Mouse (Mus musculus) stomach, embryonic 15.5 days (tissue): ENCODE results near the gene Grin2c. TPM values are rescaled to one million over a fixed set of nuclear protein-coding genes. Genes with fewer than 3 reads are reported as not detected.
A peak's percentile ranks its signal among the peaks of the same experiment; 100 is the strongest.

Experiments
- ATAC-seq: fragments of 200-750 bp; cut with Nextera tagmentation; 2 replicates; pipeline ENCODE4 v1.8.0; 2017; ENCODE audit warnings: low read depth, moderate number of reproducible peaks, moderate TSS enrichment; ENCODE audit not compliant: insufficient read depth, low FRiP score
- H3K27ac ChIP-seq: fragments of 300-500 bp; sonication (generic); 2 replicates; pipeline ENCODE4 v1.5.1; 2015; ENCODE audit warnings: mild to moderate bottlenecking, inconsistent platforms
- H3K27me3 ChIP-seq: fragments of 300-500 bp; sonication (generic); replicated peaks from 2 replicates; pipeline ENCODE4 v1.6.1; 2015; ENCODE audit warnings: inconsistent platforms
- H3K36me3 ChIP-seq: fragments of 300-500 bp; sonication (generic); 2 replicates; pipeline ENCODE4 v1.6.1; 2015; ENCODE audit warnings: inconsistent platforms
- H3K4me1 ChIP-seq: fragments of 300-500 bp; sonication (generic); 2 replicates; pipeline ENCODE4 v1.6.1; 2015; ENCODE audit warnings: inconsistent platforms
- H3K4me2 ChIP-seq: fragments of 300-500 bp; sonication (generic); 2 replicates; pipeline ENCODE4 v1.6.1; 2015; ENCODE audit warnings: mild to moderate bottlenecking, inconsistent platforms
- H3K4me3 ChIP-seq: fragments of 300-500 bp; sonication (generic); replicated peaks from 2 replicates; pipeline ENCODE4 v1.5.1; 2015; ENCODE audit warnings: inconsistent platforms
- H3K9ac ChIP-seq: fragments of 300-500 bp; sonication (generic); 2 replicates; pipeline ENCODE4 v1.6.1; 2015; ENCODE audit warnings: inconsistent platforms
- H3K9me3 ChIP-seq: fragments of 300-500 bp; sonication (generic); 2 replicates; pipeline ENCODE4 v1.6.1; 2016; ENCODE audit warnings: inconsistent platforms
- WGBS: fragments of 180-500 bp; shearing (Covaris S2); methylation state at CpG from one replicate; pipeline ENCODE4 v1.1.7; 2015; 5-methylcytosine and 5-hydroxymethylcytosine counted together
- polyA plus RNA-seq: library from polyadenylated mRNA; unstranded; fragments of >200 nt; fragmentation: Nextera tagmentation; extraction: Ambion mirVana; gene quantifications from 2 replicates; pipeline ENCODE4 v1.2.1, GENCODE M21; 2015

Grin2c gene
- polyA plus RNA-seq, 1 experiment from 2014 or later: 0.12 TPM

DNA sequence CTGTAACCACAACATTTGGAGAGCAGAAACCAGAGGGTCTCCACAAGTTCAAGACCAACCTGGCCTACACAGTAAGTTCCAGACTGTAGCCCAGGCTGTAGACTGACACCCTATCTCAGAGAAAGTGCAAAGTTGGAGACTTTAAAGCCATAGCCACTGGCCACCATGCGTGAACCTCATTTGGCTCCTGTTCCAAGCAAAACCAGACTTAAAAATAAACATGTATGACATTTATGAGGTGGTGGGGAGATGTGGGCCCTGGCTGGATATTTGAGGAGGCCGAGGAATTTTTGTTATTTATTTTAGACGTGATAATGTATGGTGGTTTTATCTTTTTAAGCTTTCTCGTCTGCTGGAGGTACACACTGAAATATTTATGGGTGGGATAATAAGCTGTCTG is 7.9 kb downstream of the Grin2c start:
- H3K9ac ChIP-seq: no peak overlapping the region
- no peaks in the 10 kb centered on the region for H3K9me3 ChIP-seq
- peaks cover 74% of the 10 kb centered on the region for H3K27me3 ChIP-seq
- peaks cover 9% of the 10 kb centered on the region; the same call in 1 of the 2 replicates for H3K4me1 ChIP-seq
- ATAC-seq: no peak
- H3K27ac ChIP-seq: no peak overlapping the region
- no peak overlapping the region for H3K4me3 ChIP-seq
- H3K36me3 ChIP-seq: no peaks in the 10 kb centered on the region
- WGBS: 24% methylated on average over 4 of the region's 4 CpGs
- no peak overlapping the region for H3K4me2 ChIP-seq

DNA sequence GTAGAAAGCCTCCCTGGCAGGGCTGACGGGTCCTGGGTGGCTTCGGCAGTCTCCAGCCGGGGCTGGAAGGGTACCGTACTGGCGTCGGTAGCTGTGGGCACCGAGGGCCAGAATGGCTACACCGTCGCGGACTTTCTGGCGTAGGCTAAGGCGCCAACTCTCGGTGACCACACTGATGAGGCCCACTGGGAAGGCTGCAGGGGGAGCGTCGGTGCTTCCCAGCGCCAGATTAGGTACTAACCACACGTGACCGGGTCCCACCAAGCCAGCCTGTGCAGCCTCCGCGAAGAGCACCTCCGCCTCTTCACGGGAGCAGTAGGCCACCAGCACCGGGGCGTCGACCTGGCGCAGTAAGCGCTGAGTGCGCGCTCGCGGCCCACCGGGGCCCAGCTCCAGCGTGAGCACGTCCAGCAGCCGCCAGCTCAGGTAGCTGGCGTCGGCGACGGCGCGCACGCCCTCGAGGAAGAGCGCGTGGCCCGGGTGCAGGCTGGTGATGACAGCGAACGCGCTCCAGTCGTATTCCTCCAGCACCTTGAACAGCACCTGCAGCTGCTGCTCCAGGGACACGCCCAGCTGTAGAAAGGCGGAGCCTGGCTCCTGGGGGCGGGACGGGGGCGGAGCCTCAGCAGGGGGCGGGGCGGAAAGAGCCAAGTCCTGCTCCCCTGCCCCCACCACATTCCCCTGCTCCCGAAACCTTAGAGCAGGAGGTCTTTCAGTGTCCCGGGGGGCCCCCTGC is 9.1 kb downstream of the Grin2c start:
- Histone ChIP-seq H3K9me3 (no peaks in the 10 kb centered on the region), H3K27ac (no peak overlapping the region), H3K27me3 (peaks cover 73% of the 10 kb centered on the region), H3K4me3 (0 out of 2 replicates have a peak overlapping the region, but pooled peaks have one; percentile 6), H3K4me2 (peak overlapping the region; percentile 38; the same call in 1 of the 2 replicates), H3K36me3 (no peaks in the 10 kb centered on the region), H3K9ac (no peak overlapping the region), H3K4me1 (peaks cover 9% of the 10 kb centered on the region; the same call in 1 of the 2 replicates)
- WGBS: 17% methylated on average over 59 of the region's 59 CpGs
- ATAC-seq: no peak; the same call in 1 of the 2 replicates

DNA sequence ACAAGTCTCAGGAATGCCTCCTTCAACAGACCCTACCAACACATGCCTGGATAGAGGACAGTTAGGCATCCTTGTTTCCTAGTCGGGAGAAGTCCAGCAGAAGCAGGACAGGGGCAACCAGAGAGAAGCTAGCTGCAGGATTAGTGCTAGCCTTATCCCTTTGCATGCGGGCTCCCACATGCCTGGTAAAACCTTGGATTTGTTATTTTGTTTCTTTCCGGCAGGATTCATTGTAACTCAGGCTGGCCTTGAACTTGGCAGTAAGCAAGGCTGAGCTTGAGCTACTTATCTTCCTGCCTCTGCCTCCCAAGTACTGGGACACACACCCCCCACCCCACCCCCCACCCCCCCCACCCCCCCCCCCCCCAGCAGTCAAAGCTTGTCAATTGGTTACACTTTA is 15.8 kb downstream of the Grin2c start:
- WGBS: 71% methylated on average over 3 of the region's 3 CpGs
- no peak overlapping the region for H3K9ac ChIP-seq
- no peak overlapping the region for H3K27ac ChIP-seq
- peaks cover 78% of the 10 kb centered on the region for H3K27me3 ChIP-seq
- H3K36me3 ChIP-seq: no peaks in the 10 kb centered on the region
- H3K4me1 ChIP-seq: peaks cover 8% of the 10 kb centered on the region
- H3K4me2 ChIP-seq: no peak overlapping the region
- no peak overlapping the region for H3K4me3 ChIP-seq
- no peak for ATAC-seq
- H3K9me3 ChIP-seq: no peaks in the 10 kb centered on the region

DNA sequence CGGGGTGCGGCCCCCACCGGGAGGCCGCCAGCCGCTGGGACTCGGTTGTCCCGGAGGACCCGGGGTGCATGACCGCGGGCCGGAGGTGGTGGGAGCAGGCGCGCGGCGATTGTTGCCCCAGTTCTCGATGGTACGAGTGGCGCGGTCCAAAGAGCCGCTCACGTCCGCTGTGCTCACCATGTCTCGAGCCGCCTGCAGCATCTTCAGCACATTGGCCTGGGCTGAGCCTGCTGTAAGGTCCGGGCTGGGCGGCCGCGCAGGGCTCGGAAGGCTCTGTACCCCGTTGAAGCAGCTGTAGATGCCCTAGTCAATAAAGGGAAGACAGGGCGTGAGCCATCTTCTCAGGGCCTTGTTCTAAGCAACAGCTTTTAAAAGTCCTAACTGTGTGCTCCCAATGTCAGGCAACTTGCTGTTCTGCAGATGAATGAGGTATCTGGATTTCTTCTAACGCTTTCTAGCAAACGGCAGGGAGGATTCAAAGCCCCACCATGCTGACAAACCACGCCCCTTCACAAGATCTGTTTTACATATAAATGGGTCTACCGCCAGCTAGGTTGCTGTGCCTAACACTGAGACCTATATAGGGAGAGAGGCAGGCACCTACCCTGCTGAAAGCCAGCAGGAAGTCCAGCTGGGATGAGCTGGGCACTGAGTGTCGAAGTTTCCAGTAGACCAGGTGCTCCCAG is 16.5 kb downstream of the Grin2c start:
- Histone ChIP-seq H3K36me3 (no peaks in the 10 kb centered on the region), H3K4me1 (peaks cover 8% of the 10 kb centered on the region), H3K27ac (no peak overlapping the region), H3K4me3 (peak overlapping the region; percentile 36), H3K27me3 (peaks cover 75% of the 10 kb centered on the region), H3K9ac (no peak overlapping the region), H3K4me2 (peak overlapping the region; percentile 66), H3K9me3 (no peaks in the 10 kb centered on the region)
- 4% methylated on average over 36 of the region's 36 CpGs for WGBS
- no peak for ATAC-seq

DNA sequence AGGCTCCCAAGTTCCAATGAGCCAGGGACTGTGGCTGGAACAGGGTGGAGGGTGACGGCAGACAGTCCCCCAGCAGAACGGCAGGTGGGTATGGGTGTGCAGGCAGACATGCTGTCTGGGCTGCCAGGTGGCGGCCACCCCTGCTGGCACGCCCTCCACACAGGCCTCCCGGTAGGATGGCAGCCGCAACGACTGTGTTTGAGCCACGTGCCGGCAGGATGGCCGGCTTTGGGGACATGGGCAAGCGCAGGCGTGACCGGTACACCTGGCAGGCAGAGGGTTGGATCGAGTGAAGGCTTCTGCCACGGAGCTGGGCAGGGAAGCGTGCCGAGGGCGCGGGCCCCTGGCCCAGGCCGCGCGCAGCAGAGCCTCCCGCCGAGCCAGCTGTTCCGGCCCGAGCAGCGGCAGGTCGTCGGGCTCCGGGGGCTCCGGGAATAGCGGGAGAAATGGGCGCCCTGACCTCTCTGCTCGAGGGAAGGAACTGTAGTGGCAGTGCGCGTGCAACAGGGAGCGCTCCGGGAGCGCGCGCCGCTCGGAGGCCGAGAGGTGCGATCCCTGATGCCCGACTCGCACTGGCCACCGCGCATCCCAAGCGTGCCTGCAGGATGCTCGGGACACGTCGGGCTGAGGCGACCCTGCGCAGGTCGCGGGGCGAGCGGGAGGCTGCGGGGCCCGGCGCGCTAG is 17.2 kb downstream of the Grin2c start:
- no peak for ATAC-seq
- WGBS: 3% methylated on average over 63 of the region's 63 CpGs
- Histone ChIP-seq H3K36me3 (no peaks in the 10 kb centered on the region), H3K9ac (no peak overlapping the region), H3K27me3 (peaks cover 73% of the 10 kb centered on the region), H3K9me3 (no peaks in the 10 kb centered on the region), H3K4me3 (peak overlapping the region; percentile 36), H3K27ac (no peak overlapping the region), H3K4me2 (peak overlapping the region; percentile 66), H3K4me1 (peaks cover 8% of the 10 kb centered on the region)

DNA sequence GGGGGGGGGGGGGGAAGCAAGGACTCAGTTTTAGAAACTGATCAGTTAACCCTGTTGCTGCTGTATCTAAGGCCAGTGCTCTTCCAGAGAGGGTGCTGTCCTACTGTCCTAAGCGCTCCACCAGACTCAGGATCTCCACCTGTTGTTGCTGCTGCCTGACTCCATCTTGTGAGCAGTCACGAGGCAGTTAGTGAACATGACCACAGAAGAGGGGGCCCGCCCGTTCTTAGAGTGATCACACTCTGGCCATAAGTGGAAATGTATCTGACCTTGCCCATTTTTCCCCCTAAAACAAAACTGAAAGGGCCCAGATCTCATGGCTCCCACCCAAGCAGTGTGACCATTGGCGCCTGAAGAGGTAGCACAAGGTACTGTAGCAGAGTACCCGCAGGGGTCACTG is 19.1 kb downstream of the Grin2c start:
- Histone ChIP-seq H3K27me3 (peaks cover 65% of the 10 kb centered on the region), H3K9ac (no peak overlapping the region), H3K4me2 (no peak overlapping the region), H3K4me1 (peaks cover 8% of the 10 kb centered on the region), H3K36me3 (no peaks in the 10 kb centered on the region), H3K4me3 (no peak overlapping the region), H3K9me3 (no peaks in the 10 kb centered on the region), H3K27ac (no peak overlapping the region)
- ATAC-seq: no peak
- 59% methylated on average over 6 of the region's 6 CpGs for WGBS

DNA sequence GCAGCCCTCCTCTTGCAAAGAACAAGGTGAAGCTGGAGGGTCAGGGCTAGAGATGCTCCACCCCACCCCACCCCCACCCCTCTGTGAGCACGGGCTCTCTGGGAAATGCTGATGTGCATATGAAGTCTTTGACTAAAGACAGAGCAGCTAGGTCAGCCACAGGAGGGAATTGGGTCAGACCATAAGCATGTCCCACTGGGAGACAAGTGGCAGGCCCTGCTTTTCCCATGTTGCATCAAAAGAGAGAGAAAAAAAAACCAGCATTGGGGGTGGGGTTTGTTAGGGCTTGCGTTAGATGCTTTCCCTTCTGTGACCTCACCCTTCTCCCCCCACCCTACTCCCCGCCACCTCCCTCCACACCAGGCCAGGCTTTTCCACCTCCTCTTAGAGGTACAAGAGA is 19.8 kb downstream of the Grin2c start:
- 10% methylated on average over 3 of the region's 3 CpGs for WGBS
- no peak overlapping the region for H3K4me3 ChIP-seq
- H3K9me3 ChIP-seq: no peaks in the 10 kb centered on the region
- H3K9ac ChIP-seq: no peak overlapping the region
- no peak overlapping the region for H3K27ac ChIP-seq
- no peak overlapping the region for H3K4me2 ChIP-seq
- no peak for ATAC-seq
- H3K27me3 ChIP-seq: peaks cover 58% of the 10 kb centered on the region
- H3K4me1 ChIP-seq: peaks cover 8% of the 10 kb centered on the region
- no peaks in the 10 kb centered on the region for H3K36me3 ChIP-seq

DNA sequence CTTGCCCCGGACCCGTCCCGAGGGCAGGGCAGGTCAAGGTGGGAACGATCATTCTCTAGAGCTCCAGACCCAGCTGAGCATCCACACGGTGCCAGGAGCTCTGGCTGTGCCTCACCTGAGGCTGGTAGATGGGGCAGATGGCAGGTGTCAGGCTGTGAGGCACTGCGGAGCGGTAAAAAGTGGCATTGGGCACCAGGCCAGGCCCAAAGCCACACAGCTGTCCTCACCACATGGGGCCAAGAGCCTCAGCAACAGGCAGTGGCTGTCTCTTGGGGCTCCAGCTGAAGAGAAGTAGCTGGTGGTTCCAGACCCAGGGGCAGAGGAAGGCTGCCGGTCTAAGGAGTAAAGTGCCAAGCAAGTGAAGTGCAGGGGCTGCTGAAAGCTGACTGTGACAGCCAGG is 20.7 kb downstream of the Grin2c start:
- Histone ChIP-seq H3K4me3 (no peak overlapping the region), H3K27ac (no peak overlapping the region), H3K4me2 (no peak overlapping the region), H3K4me1 (peaks cover 8% of the 10 kb centered on the region), H3K27me3 (peaks cover 52% of the 10 kb centered on the region), H3K36me3 (no peaks in the 10 kb centered on the region), H3K9ac (no peak overlapping the region), H3K9me3 (no peaks in the 10 kb centered on the region)
- WGBS: 68% methylated on average over 8 of the region's 8 CpGs
- ATAC-seq: no peak

DNA sequence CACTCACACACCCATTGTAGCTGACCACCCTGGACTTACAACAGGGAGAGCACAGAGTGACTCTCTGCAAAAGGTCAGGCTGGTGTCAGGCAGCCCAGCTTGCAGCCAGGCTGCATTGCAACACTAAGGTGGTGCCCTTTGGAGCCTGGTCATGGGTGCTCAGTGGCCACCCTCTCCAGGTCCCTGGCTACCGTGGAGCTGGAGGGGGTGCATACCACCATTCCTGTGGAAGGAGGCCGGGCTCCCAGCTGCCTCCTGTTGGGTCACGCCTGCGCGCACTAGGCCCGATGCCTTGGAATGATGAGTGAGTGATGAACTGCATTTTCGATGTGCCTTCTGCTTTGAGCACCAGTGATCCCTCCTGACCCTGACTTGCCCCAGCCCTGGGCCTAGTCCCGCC is 22.2 kb downstream of the Grin2c start:
- H3K9ac ChIP-seq: no peak overlapping the region
- peaks cover under 1% of the 10 kb centered on the region; the same call in 1 of the 2 replicates for H3K4me1 ChIP-seq
- H3K36me3 ChIP-seq: no peaks in the 10 kb centered on the region
- no peak overlapping the region for H3K4me3 ChIP-seq
- WGBS: 82% methylated on average over 8 of the region's 8 CpGs
- H3K4me2 ChIP-seq: no peak overlapping the region
- no peak overlapping the region for H3K27ac ChIP-seq
- H3K27me3 ChIP-seq: peaks cover 37% of the 10 kb centered on the region
- ATAC-seq: no peak
- no peaks in the 10 kb centered on the region for H3K9me3 ChIP-seq

DNA sequence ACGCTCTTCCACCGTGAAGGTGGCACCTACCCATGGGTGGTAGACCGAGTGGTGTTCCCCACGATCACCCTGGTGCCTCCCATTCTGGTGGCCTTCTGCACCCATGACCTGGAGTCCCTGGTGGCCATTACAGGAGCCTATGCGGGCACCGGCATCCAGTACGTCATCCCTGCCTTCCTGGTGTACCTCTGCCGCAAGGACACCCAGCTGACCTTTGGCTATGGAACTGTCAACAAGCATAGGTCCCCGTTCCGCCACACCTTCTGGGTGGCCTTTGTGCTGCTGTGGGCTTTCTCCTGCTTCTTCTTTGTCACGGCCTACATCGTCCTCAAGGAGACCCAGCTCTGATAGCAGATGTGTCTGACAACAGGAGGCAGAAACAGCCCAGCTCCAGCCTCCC is 23.3 kb downstream of the Grin2c start:
- peaks cover 27% of the 10 kb centered on the region for H3K27me3 ChIP-seq
- no peak overlapping the region for H3K9ac ChIP-seq
- H3K4me1 ChIP-seq: no peaks in the 10 kb centered on the region
- H3K27ac ChIP-seq: no peak overlapping the region
- 87% methylated on average over 12 of the region's 12 CpGs for WGBS
- H3K4me3 ChIP-seq: no peak overlapping the region
- H3K36me3 ChIP-seq: no peaks in the 10 kb centered on the region
- no peak overlapping the region for H3K4me2 ChIP-seq
- H3K9me3 ChIP-seq: no peaks in the 10 kb centered on the region
- ATAC-seq: no peak

DNA sequence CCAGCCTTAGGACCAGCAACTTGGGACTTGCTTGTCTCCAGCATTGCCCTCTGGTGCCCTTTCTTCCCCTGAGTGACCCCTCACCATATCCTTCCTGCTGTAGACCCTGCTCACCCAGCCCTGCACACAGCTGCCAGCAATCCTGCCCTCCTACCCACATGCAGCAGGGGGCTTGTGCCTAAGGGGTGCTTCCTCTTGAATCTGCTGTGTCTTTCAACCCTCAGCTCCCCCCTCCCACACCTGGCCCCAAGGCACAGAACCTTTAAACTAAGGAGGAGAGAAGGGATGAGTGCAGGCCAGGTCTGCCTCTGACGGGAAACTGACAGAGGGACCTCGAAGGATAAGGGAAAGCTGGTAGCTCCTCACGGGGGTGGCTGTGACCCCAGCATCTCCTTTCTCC is 24.3 kb downstream of the Grin2c start:
- Histone ChIP-seq H3K9ac (no peak overlapping the region), H3K4me2 (no peak overlapping the region), H3K4me1 (no peaks in the 10 kb centered on the region), H3K4me3 (no peak overlapping the region), H3K9me3 (no peaks in the 10 kb centered on the region), H3K27ac (no peak overlapping the region), H3K27me3 (peaks cover 16% of the 10 kb centered on the region), H3K36me3 (no peaks in the 10 kb centered on the region)
- no peak for ATAC-seq
- 73% methylated on average over 3 of the region's 3 CpGs for WGBS

DNA sequence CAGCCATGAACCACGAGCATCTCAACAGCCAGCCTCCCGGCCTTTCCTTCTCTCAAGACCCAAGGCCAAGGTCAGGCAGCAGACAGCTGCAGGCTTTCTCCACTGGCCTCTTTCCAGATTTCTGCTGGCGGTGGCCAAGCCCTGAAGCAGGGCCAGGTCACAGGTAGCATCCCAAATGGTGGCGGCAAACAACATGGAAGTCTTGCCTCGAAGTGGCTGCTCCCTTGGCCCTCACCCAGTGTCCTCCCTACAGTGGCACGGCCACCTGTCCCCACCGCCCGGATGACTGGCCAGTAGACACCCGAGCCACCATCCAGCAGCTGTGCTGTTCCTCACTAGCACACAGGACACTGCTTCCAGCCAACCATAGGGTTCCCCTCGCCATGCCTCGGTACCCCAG is 25.6 kb downstream of the Grin2c start:
- H3K9ac ChIP-seq: no peak overlapping the region
- no peak overlapping the region for H3K4me2 ChIP-seq
- no peaks in the 10 kb centered on the region for H3K4me1 ChIP-seq
- no peaks in the 10 kb centered on the region for H3K36me3 ChIP-seq
- ATAC-seq: no peak
- peaks cover 4% of the 10 kb centered on the region for H3K27me3 ChIP-seq
- no peak overlapping the region for H3K4me3 ChIP-seq
- WGBS: 85% methylated on average over 11 of the region's 11 CpGs
- H3K27ac ChIP-seq: no peak overlapping the region
- no peaks in the 10 kb centered on the region for H3K9me3 ChIP-seq
